Mouse (Mus musculus) spleen, adult 12 weeks (tissue): ENCODE measurements around the gene Usp13.

ENCODE experiments used
- DNase-seq: peaks from one replicate; pipeline ENCODE4 v3.0.0; 2022; ENCODE audit warnings: low spot score

Gene Usp13

DNA sequence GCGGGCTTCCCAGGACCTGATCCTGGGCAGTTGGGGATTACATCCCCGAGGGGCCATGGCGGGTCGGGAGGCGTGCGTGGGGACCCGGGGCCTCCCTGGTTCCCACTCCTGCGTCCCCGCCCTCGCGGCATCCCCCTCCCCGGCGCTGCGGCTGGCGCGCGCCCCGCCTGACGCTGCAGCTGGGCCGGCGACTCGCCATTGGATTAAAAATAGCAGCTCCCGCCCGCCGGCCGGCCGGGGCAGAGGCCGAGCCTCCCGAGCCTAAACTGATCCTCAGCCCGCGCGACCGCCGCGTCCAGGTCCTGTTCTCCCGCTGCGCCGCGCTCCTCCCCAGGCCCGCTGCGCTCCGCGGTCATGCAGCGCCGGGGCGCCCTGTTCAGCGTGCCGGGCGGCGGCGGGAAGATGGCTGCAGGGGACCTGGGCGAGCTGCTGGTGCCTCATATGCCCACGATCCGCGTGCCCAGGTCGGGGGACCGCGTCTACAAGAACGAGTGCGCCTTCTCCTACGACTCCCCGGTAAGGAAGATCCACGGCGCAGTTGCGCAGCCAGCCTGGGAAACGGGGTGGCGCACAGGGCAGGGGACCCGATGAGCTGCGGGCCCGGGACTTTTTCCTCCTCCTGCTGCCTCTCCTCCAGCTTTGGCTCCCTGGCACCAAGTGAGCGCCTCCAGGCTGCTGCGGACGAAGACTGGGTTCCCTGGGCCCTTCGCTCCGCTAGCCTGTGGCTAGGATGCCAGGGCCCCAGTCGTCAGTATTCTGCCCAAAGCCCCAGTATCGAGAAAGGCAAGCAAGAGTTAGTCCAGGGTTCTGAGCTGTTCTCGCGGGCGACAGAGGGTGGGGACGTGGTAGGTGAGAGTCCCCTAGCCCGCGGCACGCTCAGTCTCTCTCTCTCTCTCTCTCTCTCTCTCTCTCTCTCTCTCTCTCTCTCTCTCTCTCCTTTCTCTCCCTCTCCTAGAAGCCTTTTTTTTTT is at the start of gene Usp13:
Gene Usp13, plus strand, starts transcription at position 190 of the 970 bp plus-strand sequence.
- no peak for DNase-seq

DNA sequence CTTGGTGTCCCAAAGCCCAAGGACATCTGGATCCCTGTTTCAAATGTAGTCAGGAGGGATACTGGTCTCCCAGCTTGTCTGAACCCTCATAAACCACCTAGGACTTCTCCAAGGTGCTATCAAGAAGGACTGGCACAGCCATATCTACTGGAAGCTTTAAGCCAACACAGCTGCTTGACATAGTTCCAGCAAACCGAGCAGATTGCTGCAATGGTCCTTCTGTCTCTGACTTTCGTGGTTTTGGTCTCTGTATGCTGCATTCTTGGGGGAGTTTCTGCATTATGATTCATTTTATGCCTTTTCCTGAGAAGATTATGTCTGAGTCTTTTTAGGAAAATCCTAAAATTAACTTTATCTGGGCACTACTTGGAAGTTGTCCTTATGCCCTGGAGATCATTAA is 46.6 kb upstream of the Usp13 start:
- DNase-seq: no peak

DNA sequence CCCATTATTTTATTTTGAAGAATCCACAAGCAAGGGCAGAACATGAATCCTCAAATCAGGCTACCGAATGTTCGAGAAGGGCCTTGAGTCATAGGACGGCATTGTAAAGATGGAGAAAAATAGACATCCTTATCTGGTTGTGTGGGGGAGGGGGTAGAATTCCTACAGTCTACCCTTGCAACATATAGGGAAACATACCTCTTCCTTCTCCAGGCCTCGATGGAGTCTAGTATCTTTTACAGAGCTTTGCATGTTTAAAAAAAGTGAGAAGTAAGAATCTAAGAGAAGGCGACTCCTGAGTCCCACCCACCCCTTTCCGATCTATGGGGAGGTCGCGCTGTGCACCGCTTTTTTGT is 367 bp upstream of the Usp13 start:
- no peak for DNase-seq

DNA sequence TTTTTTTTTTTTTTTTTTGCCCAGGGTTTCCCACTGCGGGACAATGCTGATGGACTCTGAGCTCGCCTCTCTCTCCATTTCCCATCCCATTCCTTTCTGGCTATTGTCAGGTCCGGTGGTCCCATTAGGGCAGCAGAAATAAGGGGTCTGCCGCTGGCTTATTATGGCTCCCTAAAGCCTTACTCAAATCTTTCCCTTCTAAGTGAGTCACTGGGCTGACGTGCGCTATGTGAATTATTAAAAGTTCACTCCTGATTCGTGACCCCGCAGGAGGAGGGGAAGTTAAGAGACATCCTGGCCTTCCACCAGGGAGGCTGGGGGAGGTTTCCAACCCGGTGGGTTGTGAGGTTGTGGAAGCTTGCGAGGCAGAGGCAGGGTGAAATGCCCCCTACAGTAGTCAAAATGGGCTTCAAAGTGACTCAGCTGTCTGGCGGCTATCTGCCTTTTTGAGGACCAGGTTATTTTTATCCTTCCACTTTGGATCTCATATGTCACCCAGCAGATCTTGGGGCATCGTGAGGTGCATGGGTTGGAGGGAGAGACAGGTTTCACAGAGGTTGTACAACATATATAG is 1.1 kb downstream of the Usp13 start:
- DNase-seq: no peak

DNA sequence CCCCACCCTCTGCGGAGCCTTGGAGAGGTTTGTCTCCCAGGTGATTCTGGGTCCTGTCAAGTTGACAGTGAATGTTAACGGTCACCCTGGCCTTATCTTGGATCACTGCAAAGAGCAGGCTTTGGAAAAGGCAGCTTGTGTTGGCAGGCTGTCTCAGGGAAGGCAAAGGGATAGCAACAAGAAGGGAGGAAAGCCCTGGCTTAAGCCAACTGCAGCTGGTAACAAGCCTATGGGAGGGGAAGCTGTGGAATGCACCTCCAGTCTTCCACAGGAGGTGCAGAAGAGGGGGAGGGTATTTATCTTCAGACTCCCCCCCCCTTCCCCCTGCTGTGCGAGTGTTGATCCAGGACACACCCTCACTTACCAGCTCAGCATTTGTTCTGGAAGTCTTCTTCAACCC is 5.3 kb downstream of the Usp13 start:
- no peak for DNase-seq

DNA sequence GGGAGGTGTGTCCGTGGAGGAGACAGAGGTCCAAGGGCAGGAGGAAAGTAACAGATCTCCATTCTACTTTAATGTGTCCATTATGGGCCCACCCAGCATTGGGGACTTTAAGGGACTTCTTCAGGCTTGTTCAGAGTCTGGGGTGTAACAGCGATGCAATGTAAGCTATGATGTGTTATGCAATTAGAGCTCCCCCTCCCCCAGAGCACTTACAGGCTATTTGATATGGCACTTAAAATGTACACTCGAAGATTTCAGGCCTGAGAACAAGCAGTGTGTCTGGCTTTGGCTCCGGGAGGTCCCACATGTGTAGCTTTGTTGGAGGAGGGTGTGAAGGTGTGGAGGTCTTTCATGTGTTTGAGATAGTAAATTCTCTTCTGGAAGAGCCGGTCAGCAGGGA is 7.6 kb downstream of the Usp13 start:
- DNase-seq: no peak

DNA sequence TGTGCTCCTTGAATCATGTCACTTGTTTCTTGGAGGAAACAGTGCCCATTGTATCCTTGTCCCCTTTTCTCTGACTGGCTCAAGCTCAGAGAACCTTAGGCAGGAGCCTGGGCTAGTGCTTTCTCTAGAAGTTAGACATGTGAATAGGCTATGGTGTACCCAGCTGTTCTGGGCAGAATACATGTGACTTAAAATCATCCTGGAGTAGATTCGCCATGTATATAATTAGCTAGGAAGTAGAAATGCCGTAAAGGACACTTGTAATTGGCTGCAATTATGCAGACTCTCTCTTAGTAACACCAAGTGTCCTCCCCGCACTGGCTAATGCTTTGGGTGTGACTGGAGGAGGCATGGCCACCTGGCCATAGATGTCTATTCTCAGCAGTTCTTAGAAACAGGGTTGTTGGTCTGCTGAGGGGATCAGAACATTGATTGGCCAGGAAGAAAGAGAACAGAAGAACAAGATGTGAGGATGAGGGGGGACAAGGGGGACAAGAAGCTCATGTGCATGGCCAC is 8.7 kb downstream of the Usp13 start:
- no peak for DNase-seq

DNA sequence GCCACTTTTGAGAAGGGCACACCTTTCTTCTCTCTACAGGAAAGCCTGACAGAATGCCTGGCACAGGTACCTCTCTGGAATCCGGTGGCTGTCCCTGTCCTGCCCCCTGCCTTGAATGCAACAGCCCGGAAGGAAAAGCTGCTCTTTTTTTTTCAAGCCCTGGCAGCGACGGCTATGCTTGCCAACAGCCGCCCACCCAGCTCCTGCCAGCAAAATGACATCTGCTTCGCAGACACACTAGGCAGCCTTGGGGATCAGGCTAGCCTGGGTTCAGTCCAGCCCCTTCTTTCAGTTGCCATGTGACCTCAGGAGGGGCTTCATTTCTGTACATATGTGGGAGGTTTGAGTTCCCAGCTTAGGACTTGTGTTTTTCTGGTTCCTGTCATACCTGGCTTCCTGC is 9.4 kb downstream of the Usp13 start:
- no peak for DNase-seq

DNA sequence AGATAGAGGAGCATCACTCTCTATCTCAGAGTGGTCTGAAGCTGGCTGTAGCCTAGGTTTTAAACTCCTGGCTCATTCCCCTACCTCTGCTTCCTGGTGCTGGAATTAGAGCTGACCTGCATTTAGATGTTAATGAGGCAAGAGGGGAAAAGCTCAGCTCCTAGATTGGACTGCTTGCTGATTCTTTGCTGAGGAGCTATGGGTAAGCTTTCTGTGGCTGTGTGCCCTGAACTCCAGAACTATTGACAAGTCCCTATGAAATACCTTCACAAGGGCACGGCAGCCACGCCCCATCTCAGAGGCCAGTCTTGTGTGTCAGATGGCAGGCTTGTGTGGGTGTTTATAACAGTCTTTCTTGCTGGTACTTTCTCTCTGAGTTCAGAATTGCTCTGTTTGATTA is 16.5 kb downstream of the Usp13 start:
- DNase-seq: no peak

DNA sequence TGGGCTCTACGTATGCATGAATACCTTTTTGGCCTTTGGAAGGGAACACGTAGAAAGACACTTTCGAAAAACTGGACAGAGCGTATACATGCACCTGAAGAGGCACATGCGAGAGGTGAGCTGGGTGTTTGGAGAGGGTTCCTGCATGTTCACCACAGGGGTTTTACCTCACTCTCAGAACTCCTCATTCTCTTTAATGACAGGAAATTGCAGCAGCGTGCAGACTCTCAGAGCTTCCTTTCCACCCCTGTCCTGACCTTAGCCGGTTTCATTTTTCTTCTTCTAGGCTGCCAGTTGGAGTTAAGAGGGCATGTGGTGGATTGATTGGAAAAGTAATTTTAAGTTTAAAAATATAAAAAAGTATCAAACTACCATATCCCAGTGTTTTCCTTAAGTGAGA is 20.5 kb downstream of the Usp13 start:
- no peak for DNase-seq

DNA sequence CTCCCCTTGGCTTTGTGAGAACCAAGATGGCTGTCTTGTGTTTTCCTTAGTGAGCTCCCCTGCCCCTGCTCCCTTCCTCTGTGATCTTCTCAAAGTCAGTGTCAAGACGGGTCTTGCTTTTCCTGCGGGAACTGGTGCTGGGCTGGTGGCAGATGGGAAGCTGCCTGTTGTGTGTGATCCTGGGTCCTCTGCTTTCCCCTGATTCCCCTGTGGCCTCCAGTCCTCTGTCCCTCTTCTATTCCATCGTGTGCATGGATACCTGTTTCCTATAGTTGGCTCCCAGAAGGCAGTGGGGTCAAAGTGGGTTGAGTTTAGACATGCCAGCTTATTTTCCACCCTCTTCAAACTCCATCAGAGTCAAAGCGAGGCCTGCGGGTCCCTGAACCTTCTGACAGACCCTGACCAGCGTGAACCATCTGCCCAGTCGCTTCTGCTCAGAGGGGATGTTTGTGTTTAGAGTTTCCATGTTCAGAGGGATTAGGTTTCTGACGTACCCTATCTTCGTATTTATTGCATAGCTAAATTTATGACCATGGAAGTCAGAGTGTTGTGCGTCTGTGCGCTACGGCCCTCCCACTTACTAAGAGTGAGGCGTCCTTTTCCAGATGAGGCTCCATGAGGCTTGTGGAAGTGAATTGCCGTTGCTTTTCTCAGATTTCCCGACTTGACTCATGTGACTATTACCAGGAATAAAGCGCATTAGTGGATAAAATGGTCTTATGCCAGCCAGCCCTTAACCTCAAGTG is 39.2 kb downstream of the Usp13 start:
- no peak for DNase-seq

DNA sequence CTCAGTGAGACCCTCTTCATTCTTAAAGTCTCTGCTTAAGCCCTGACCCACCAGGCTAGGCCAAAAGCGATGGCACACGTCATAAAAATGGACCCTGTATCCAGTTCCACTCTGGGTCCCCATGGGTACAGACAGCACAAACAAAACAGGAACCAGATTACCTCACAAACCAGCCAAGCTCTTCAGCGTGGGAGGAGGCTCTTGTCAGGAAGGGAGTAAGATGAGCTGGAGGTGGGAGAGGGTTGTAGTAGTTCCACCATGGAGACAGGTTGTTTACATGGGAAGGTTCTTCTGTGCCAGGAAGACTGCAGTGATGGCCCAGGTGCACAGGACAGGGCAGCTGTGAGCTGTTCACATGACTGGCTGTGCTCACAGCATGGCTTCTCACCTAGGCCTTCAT is 53.7 kb downstream of the Usp13 start:
- DNase-seq: no peak

DNA sequence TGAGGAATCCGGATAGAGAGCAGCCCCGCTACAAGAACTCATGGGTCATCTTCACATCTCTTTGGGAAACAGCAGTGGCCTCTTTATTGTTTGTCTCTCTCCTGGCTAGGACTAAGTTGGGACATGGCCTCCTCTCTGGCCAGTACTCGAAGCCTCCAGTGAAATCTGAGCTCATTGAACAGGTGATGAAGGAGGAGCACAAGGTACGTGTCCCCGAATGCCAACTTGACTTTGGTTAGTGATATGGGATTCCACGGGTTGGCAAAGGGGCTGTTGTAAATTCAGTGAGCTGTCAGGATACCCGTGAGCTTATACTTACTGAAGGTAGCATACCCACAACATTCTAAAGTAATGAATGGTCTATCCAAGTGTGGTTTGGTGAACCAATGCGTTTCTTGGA is 69.0 kb downstream of the Usp13 start:
- DNase-seq: no peak

DNA sequence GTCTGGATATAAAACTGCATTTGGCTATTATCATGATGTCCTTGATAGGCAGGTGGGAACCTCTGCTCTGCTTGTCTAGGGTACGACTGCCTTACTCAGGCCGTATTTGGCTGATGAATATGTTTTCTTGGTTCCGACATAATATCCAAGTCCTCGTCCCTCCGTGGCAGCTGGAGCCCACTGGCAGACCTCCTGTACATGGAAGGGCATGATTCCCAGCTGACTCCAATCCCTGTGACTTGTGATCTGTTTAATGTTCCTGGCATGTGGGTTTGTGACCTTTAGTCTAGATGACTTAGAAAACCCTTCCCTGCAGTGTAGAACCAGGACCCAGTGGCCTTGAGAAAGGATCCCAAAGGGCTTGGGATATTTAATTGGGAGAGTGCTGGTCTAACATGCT is 71.5 kb downstream of the Usp13 start:
- no peak for DNase-seq

DNA sequence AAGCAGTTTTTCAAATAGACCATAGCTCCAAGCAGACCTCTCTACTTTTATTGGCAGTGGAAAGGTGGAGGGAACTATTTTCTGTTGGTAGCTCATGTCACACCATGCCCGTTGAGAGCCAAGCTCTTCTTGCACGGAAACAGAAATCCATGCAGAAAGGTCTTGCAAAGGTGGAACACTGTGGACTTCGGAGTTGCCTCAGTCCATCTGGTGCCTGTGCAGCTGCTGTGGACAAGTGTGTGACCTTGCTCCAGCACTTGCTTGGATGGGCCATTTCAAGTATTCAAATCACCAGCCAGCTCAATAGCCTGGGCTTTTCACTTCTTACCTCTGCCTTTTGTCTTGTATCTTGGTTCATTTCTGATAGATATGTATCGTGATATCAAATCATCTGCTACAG is 72.8 kb downstream of the Usp13 start:
- no peak for DNase-seq

DNA sequence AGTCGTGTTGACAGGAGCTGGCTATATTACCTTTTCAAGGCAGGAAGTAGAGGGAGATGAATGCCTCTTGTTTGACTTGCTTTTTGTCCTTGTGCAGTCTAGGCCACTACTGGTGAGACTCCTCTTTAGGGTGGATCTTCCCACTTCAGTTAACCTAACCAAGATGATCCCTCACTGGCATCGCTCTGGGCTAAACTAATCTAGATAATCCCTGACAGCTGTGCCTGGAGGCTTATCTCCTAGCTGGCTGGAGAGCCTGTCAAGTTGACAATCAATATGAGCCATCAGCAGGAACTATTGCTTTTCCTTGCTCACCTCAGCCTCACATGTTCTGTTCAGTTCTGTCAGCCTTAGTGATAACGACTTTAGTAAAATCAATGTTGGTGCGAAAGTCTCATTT is 86.1 kb downstream of the Usp13 start:
- no peak for DNase-seq

DNA sequence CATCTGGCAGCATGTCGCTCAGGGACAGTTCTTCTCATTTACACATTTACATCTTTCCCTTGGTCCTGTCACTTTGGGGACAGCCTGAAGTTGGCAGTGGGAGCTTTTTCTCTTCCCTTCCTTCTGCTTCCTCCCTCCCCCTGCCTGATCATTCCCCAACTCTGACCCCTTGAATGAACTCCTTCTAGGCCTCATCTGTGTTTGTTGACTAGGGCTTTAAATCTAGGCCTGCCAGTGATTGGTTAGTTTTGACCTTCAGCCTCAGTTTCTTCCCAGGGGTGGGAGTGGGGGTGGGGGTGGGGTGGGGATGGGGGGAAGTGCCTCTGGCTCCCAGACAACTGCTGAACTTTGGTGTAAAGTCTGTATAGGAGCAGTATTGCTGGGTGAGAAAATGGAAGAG is 87.3 kb downstream of the Usp13 start:
- DNase-seq: no peak

DNA sequence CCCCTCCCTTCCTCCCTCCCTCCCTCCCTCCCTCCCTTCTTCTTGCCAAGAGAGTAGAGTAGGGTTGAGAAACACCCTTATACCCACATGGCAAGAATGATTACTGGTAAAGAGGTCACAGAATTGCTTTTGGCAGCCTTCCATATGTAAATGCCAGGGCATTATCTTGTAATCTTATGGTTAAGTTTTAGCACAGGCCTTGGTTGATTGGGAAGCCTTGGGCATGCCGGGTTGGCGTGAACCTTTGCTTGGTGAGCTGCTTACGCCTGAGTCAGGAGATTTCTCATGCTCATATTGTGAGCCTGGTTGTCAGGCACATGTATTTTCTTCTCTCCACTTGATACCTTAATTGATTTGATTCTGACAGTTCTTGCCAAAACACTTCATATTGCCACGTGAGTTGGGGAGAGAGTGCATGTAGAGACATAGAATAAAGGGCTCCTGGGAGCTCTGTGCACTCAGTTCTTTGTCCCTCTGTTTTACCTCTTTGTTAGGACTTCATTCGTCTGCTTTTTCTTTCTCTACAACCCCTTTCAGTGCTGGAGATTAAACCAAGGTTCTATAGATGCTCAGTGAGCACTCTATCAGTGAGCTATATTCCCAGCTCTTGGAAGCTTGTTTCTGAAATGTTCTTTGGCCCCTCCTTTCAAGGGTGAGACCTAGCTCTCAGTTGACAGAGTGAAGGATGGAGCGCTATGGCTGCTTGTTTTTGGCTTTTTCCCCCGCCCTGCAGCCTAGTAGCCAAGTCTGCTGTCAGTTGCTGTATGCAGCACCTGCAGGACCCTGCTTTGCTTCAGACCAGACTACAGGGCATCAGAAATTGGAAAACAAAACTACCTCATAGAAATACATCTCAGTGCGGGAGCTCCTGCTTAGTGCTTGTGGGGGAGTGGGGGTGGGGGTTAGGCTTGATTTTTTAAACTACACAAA is 88.8 kb downstream of the Usp13 start:
- DNase-seq: no peak

DNA sequence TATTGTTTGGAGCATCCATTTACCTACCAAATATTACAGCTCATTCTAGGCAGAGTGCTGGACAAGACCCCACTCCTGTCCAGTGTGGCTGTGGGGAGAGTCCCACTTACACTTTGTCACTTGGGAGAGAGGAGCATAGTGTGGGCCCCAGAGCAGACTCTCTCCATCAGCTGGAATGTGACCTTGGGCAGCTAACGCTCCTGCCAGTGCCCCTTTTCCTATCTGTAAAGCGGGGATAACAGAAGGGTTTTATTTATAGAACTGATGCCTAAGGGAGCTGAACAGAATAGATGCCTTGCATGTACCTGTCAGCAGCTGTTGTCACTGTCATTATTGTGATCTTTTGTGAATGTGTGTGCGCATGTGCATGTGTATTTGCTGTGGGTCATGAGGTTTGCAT is 91.1 kb downstream of the Usp13 start:
- no peak for DNase-seq

DNA sequence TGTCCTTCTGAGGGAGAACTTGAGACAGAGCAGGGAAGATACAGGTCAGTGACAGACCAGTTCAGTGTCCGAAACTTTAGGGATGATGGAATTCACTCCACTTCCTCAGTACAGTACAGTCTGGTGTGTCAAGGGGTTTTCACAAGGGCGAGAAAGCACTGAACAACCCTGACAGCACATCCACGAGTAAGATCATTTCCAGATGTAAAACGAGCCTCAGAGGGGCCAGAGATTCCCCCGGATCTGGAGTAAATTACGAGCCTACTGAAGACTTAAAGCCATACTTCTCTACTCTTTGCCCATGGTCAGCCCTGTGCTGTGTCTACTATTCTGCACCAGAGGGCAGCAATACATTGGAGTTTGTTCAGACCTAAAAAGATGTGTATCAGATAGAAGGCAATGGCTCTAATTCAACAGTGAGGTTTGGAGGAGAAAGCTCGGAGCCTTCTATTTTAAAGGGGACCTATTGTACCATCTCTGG is 92.8 kb downstream of the Usp13 start:
- no peak for DNase-seq

DNA sequence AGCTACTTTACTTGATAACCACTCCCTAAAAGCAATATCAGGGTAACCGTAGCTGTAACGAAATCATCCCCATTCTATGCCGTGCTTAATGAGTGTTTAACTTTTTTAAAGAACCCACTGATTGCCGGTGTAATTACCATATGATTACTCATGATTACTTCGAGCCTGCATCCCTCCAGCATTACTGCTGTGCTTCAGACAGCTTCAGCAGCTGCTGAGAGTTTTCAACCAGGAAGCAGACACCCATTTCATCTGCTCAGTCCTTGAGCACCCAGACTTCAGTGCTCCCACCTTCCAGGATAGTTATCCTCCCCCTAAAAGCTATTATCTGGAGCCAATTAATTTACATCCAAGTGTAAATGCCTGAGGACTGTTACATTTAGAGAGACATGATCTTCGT is 106.8 kb downstream of the Usp13 start:
- DNase-seq: no peak
